Mouse (Mus musculus) skeletal muscle tissue, adult 2 months (tissue): ENCODE data around the gene Klhdc1.

Experiments
- DNase-seq: peaks from one replicate; pipeline ENCODE4 v3.0.0-alpha.2; 2012; ENCODE audit warnings: low read depth, low spot score

Klhdc1 gene

DNA sequence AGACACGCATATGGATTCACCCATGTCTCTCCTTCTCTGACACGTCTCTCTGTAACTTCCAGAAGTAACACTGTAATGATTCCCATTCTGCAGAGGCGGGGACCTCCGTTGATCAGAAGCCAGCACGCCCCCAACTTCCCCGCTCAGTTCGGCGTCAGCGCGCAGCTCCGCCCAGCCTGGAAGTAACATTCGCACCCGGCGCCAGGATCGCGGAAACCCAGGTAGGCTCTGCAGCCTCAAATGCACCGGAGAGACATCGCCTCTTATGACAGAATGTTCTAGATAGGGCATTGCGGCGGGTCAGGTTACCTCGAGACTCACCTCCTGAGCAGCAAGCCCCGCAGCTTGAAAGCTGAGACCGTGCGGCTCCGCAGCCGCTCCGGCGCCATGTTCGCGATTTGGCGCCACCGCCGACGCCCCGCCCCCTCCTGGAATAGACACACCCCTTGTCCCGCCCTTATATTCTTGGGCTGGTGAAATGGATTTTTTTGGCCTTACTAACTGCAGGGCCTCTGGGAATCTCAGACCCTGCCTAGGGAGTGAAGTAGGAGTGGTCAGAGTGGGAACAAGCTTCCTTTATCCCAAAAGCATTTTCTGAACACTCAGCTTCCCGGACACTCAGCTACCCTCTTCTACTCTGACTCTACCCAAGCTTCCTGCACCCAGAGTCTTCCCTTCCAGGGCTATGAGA, 13.1 kb upstream of the Klhdc1 start, which contains the start of gene Pole2:
Gene Pole2 (minus strand): TSS at position 420 of the 691 bp plus-strand sequence.
- peak; percentile 64 for DNase-seq

DNA sequence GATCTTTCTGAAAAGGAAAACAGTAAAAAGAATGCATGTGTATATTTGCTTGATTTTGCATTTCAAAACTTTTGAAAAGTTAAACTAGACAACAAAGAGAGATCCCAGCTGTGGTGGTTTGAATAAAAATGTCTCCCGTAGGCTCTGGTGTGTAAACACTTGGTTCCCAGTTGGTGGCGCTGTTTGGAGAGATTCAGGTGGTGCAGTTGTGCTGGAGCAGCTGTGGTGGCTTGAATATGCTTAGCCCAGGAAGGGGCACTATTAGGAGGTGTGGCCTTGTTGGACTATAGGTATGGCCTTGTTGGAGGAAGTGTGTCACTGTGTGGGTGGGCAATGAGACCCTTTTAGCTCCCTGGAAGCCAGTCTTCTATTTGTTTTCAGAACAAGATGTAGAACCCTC, 11.7 kb upstream of the Klhdc1 start:
- DNase-seq: no peak

DNA sequence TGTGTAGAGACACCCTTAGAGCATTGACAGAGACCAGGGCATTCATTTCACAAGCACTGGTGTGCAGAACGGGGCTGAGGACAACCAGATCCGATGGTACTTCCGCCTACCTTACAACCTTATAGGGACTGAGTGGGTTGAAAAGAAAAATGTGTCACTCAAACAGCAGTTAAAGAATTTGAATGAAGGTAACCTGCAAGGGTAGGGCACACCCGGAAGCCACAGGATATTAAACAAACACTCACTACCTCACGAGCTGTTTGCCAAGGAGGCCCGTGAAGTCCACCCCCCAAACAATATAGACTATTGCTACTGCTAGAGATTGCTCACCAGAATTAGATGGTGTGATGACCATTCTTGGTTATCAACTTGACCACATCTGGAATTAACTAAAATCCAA, 5.2 kb upstream of the Klhdc1 start:
- DNase-seq: no peak

DNA sequence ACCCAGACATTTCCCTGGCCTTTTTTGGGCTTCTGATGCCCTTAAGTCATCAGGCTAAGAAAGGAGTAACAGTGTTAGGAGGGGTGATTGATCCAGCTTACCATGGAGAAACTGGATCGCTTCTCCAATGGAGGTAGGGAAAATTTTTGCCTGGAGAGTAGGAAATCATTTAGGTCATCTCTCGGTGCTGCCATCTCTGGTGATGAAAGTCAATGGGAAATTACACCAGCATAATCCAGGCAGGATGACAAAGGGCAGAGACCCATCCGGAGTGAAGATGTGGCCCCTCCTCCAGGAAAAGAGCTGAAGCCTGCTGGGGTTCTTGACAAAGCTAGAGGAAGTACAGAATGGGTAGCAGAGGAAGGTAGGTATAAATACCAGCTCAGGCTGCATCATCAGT, 2.7 kb upstream of the Klhdc1 start:
- no peak for DNase-seq

DNA sequence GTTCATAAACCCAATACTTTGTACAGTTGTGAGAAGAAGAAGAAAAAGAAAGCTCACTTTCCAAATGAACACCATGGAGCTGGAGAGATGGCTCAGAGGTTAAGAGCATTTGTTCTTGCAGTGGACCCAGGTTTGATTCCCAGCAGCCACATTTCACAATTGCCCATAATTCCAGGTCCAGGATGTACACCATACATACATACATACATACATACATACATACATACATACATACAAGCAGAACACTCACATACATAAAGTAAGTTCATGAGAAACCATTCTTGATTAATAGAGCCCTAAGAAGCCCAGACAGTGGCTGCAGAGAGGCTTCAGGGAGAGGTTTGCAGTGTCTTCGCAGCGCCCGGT, 412 bp downstream of the Klhdc1 start:
- no peak for DNase-seq

DNA sequence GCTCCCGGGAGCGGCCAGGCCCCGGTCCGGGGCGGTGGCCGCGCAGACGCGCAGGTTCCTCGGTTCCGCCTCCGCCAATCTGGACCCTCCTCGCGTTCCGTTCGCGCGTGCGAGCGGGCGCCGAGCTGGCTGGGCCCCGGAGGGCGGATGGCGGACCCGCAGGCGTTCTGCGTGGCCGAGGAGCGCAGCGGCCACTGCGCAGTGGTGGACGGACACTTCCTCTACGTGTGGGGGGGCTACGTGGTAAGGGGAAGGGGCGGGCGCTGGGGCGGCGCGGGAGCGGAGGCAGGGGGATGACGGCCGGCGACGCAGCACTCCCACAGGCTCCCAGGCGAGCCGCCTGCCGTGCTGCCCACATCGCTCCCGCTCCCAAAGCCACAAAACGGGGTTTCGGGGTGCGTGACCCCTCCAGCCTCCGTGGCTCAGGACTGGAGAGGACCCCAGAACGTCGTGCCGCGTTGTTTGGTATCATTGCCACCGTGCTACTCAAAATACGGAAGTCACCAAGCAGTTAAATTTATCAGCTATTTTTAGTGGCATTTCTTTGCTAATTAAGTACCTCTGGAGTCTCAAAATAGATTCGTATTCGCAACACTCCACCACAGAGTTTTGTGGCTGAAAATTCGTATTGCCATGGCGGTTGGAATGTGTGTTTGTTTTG, 925 bp downstream of the Klhdc1 start:
- peak; percentile 50 for DNase-seq

DNA sequence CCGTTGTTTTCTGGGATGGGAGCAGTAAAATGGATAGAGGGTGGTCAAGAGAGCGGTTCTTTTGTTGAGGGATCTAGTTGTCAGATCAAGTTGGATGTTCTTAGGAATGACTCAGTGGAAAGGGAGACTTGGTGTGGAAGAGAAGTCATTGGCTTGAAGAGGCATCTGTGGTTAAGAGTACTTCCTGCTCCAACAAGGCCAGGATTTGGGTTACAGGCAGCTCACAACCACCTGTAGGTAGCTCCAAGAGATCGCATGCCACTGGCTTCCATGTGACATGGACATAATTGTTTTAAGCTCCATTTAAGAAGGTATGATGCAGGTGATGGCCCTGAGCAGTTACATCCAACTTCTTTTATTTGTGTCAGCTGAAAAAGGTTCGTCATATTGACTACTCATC, 8.8 kb downstream of the Klhdc1 start:
- no peak for DNase-seq

DNA sequence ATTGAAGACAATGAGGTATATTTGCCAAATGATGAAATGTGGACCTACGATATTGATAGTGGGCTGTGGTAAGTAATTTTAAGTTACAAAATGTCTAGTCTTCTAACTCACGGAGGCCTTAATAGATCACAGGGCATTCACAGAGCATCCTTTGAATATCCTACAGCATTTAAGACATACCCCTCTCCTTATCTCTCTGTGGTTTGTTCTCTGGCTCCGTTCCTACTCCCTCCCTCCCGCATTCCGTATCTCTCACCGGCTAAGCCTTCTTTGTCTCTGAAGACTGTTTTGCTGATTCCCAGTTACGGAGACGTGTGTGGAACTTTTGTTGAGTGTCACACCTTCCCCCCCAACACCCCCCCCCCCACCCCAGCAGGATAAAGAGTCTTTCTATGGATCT, 9.8 kb downstream of the Klhdc1 start:
- DNase-seq: no peak

DNA sequence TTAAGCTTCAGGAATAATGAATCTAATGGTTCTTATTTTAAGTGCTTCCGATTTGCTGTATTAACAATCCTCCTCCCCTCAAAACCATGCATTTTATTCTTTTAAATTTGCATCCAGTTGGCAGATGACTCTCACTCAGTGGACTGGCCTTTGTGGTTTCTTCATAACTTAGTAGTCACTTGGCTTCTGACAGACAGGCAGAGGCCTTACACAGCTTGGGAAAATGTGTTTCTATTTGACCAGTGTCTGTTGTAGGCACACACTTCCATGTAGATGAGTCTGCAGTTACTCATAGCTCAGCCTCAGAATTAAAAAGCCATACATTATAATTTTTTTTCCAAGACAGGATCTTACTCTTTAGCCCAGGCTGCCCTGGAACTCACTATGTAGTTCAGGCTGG, 12.8 kb downstream of the Klhdc1 start:
- no peak for DNase-seq

DNA sequence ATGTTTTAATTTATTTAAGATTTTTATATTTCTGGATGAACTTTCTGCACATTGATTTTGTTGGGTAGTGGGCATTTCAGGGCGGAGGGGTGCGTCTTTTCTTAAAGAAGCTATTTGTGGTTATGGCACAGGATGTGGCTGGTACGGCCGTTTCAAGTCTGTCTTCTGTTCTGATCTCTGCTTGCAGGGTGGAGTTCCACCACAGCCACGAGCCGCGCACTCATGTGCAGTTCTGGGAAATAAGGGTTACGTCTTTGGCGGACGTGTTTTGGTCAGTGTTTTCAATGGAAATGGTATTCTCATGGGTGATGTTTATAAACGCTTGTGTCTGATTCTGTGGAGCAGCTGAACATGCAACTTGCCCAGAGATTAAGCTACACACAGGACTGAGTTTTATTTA, 16.9 kb downstream of the Klhdc1 start:
- no peak for DNase-seq

DNA sequence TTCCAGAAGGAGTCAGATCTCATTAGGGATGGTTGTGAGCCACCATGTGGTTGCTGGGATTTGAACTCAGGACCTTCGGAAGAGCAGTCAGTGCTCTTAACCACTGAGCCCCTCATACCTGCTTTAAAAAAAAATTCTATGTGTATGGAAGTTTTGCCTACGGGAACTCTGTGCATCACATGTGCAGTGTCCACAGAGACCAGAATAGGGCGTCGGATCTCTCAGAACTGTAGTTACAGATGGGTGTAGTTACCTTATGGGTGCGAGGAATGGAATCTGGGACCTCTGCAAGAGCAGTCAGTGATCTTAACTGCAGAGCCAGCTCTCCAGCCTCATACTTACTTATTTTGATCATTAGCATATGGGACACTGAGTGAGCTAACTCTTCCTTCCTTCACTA, 21.3 kb downstream of the Klhdc1 start:
- no peak for DNase-seq

DNA sequence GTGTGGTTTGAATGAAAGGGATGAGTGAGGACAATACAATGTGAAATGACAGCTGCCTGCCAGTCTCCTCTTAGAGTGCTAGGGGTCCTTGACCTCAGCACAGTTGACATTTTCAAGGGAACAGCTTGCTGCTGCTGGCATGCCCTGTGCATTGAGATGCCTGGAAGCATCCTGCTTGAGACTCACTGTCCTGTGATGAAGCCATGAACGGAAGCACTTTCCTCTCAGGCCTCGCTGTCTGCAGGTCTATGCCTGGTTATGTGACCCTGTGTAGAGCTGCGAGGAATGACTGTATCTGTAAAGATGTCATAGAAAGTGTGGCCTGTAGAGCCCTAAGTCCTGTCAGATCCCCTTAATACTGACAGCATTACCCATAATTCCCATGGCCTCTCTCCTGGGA, 24.1 kb downstream of the Klhdc1 start:
- no peak for DNase-seq

DNA sequence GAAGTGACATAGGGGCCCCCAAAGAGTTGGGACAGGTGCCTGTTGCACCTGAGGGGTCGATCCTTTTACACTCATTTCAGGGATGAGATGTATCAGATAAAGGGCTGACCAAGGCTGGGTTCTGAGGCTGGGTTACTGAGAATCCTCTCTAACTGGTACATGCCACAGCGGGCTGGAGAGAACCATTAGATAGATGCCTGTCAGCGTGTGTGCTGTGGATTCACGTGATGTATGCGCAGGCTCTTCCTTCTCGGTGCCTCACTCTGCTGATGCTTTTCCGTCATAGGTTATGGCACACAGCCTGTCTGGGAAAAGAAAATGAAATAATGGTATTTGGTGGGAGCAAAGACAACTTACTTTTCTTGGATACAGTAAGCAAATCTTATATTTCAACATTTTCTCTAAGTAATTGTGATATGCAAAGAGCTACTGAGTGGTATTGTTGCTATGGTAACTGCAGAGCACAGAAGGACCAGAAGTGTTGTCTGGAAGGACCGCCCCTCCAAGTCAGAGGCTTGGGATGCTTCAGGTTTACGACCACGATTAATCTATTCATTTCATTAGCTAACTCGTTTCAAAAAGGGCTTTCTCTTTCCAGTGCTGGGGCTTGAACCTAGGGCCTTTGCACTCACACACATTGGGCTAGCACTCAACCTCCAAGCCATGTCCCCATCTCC, 27.1 kb downstream of the Klhdc1 start:
- DNase-seq: no peak

DNA sequence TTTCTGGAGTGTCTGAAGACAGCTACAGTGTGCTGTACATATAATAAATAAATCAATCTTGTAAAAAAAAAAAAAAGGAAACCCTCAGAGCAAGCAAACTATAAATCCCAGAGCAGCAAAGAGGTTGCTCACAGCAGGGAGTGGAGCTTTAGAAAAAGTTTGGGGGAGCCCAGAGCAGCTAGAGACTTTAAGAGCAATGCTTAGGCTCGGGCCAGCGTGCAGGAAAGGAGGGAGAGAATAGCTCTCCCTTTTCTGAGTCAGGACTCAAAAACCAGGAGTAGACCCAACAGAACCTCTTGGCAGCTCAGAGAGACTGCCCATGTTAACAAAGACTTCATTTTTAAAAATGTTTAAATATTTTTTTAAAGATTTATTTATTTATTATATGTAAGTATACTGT, 28.0 kb downstream of the Klhdc1 start:
- no peak for DNase-seq

DNA sequence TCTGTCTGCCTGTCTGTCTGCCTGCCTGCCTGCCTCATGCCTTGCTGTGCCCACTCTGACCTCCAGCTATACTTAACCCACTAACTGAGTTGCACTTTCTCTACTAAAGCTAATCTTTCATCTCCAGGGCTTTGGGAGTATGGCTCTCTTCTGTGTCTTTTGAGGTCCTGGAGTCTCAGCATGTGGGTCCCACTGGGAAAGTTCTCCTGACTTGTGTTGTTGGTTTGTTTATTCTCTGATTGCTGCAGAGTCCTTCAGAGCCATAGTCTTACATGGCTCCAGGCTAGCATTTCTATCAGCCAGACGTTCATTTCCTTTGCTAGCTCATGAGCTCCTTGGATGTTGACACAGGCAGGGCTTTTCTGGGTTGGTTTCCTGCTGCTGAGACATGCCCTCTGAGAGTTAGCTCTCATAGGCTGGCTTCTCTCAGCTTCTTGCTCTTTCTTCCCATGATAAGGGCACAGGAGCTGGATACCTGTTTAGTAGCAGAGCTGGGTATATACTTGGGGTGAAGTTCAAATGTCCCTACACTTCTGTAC, 39.0 kb downstream of the Klhdc1 start:
- no peak for DNase-seq

DNA sequence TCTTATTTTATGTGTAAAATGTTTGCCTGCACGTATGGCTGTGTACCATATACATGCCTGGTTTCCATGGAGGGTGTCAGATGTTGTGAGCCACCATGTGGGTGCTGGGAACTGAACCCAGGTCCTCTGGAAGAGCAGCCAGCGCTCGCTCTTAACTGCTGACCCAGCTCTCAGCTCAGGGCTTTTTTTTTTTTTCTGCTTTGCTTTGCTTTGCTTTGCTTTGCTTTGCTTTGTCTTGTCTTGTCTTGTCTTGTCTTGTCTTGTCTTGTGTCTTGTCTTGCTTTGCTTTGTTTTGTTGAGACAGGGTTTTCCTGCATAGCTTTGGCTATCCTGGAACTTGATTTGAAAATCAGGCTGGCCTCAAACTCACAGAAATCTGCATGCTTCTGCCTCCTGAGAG, 39.9 kb downstream of the Klhdc1 start:
- DNase-seq: no peak

DNA sequence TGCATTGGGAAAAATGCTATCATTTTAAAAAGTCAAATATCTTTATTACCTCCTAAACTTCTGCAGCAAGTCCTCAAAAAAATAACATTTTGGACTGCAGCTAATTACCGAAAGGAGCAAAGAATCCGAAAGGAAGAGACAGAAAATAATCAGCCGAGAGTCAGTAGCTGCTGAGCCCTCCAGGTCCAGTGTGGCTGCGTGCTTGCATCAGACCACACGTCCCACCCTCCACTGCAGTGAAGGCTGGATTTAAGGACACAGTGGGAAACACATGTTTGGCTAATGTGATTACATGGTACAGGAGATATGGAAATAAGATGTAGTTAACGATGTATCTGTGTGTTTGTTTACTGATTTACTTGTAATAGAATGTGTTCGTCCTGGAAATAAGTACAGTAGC, 42.2 kb downstream of the Klhdc1 start:
- no peak for DNase-seq

DNA sequence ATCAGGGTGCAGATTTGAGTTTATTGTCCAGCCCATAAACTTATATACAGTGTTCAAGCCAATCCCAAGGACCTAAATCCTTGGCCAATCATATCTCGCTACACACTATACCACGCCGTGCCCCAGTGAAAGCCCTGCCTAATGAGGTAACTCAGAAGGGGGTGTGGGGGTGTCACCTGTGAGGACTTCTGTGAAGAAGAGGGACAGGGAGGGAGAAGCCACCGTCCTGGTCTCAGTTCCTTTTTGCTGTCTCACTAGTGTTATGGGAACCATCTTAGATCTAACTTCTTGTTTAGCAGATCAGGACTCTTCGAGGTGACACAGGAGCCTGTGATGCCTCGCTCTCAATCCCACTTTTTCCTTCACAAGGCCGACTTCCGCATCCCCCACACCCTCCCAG, 46.6 kb downstream of the Klhdc1 start:
- DNase-seq: no peak

DNA sequence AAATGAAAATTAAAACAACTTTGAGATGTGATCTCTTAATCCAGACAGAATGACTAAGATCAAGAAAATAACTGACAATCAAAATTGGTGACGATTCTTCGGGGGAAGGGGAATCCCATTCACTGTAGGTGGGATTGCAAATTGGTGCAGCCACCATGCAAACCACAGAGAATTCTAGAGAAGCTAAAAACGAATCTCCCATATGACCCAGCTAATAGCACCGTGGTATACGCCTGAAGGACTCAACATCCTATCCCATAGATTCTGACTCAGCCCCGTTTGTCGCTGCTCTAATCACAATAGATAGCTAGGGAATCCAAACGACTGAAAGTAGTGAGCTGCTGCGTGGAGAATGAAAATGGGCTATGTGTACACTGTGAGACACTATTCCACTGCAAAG, 47.7 kb downstream of the Klhdc1 start:
- DNase-seq: no peak

DNA sequence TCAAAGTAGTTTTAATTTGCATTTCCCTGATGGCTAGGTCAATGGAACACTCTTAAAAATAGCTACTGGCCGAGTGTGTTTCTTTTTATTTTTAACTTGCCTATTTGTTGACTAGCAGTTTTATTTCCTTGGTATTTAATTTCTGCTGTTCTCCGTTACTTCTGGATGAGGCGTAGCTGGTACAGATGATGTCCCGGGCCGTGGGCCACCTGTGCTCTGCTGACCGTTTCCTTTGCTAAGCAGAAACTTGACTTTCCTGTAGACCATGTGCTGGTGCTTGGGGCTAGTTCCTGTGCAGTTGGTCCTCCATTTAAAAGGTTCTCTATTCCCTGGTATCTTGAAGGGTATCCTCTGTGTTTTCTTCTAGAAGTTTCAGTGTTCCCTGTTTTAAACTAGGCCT, 51.4 kb downstream of the Klhdc1 start:
- DNase-seq: peak; percentile 64

DNA sequence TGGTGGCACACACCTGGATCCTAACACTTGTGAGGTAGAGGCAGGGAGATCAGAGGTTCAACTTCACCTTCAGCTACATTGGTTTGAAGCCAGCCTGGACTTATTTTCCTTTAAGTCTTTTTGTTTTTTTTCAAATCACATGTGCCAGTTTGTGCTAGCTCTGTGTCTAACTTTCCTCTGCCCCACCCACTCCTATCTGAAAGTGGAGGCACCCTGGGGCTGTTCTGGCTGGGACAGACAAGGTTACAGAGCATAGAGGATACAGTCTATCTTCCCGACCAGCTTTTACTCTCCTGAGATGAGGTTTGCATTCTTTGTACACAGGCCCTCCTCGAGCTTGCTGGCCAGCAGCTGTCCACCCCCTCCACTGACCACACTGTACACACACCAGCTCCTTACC, 52.8 kb downstream of the Klhdc1 start:
- no peak for DNase-seq

DNA sequence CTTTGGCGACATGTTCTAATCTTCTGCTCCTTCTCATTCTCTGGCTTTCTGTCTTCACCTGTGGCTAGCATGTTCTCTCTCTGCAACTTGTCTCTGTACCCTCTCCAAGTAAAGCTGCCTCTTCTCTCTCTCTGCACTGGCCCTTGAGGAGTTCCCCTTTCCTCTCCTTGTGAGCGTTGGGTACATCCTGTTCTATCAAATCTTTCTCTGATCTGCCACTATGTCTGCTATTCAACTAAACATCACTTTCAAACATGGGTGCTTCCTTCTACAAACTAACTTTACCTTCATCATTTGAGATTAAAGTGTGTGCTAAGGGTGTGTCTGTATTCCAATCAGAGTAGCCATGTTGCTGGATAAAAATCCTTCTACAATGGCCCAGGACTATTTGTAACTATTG, 54.0 kb downstream of the Klhdc1 start:
- DNase-seq: no peak

DNA sequence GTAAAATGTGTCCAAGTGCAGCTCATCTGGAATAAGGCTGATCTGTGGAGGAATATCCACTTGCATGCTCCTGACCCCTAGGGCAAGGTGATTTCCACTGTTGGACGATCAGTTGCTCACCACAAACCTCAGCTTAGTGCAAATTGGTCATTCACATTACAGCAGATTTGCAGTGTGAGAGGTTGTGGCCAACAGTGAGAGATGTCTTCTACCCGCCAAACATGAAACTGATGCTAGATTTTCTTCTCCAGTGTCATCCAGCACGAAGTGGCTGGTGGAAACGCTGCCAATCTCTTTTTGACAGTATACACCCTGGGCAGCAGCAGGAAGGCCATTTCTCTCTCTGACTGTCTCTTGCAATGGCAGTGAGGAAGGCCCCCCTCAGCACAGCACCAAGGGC, 54.7 kb downstream of the Klhdc1 start:
- DNase-seq: peak; percentile 34
